Mouse (Mus musculus): ENCODE data around the gene D10Wsu102e.

DNA sequence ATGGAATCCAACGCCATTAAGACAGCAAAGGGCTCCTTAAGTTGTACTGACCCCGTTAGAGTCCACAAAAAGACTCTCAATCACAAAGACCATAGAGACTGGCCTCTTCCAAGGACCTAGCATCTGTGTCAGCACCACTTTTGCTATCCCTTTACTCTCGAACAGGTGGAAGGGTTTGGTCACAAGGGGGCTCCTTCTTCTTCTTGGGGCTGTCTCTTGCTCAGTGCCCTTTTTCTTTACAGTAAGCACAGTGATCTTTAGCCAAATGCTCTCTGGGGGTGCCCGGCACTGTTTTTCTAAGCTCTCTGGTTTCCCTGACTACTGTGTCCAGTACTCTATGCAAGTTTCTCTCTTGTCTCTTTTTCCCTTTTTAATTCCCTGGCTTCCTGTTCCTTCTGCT lies 22.5 kb downstream of the D10Wsu102e start:
- no peak for TF ChIP-seq EP300 (optimal IDR thresholded peaks at IDR 0.05)
- no peak for TF ChIP-seq CTCF (IDR thresholded peaks at IDR 0.05; ENCODE audit: low read depth)
